Mouse (Mus musculus) forelimb bud, embryonic 11.5 days (tissue): Measurements from ENCODE around the gene Ferd3l.

Source experiments
- DNase-seq: peaks from one replicate; pipeline ENCODE4 v3.0.0-alpha.2; 2012; ENCODE audit warnings: low read depth, low spot score

Ferd3l gene

DNA sequence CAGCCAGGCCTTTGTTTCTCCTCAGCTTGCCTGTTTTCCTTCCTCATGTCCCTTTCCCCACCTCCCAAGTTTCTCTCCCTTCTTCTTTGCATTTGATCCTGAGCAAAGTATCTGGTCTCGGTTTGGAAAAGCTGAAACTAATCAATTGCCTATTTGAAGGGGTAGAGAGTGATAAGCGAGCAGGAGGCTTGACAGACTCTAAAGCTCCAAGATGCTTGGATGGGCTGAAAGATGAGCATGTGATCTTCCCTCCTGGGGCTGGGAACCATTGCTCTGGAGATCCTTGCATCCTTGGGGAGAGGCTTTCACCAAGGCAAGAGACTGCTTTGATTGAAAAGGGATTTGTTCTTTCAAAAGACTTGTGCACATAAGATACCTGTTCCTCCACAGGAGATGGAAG, 36.2 kb downstream of the Ferd3l start:
- DNase-seq: no peak

DNA sequence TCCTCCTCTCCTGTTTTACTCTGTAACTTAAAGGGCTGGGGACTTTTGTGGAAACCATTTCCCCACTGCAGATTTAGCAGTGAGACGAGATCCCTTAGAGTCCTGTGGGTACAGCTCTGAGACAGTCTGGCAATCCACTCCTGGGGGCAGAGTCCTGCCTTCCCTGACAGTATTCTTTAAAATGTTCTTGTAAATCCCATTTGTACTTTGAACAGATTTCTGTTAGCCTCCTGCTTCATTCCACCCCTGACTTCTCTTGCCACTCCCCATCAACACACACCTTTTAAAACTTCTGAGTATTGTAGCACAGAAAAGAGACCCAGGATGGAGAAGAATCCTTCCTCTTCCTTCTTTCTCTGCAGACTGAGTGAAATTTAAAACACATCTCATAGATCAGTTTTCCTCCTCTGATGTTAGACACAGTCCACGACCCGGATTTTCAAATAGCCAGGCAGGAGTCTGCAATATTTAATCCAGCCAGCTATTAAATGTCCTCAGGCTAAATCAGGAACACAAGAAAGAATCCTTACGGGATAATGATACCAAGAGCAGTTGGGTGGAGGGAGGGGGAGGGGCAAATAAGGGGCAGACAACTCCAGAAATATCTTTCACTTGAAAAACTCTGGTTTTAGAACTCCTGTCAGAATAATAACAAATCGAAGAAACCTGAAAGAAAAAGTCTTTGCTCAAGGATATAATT, 37.6 kb downstream of the Ferd3l start:
- DNase-seq: no peak

DNA sequence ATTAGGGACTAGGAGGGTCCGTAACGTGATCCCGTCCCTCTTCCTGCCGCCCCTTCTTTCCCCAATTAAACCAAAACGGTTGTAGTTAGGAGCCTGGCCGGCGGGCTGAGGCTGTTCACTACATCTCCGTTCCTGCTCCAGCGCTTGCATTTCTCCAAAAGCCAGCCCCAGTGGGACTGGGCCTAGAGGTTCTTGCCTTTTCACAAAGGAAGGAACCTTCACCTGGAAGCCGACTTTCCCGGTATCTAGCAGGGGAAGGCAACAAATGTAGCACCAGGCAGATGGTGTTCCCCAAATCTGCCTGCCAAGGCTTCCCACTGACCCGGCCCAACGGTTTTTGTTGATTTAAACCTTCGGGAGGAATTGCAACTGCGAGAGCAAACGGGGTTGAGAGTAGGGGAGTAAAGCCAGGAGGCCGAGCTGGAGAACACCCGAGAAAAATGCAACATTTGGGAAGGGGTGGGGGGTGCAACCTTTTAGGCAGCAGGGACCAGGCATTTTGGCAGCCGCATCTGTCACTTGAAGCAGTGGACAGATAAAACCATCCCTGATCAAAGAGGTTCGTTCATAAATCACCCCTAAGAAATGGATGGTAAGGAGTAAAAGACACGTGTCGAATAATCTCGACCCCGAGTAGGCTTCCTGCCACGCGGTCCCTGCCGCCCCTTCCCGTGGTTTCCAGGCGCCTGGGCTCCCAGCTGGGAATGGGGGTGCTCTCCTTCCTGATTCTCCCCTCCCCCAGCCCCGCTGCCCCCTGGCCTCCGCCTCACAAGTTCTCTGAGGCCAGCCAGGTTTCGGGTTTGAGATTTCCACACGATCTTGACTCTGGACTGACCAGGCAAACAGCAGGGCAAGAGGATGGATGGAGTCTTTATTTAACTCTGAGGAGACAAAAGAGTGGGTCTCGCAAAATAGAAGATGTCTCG, 38.5 kb downstream of the Ferd3l start:
- DNase-seq: peak; percentile 79

DNA sequence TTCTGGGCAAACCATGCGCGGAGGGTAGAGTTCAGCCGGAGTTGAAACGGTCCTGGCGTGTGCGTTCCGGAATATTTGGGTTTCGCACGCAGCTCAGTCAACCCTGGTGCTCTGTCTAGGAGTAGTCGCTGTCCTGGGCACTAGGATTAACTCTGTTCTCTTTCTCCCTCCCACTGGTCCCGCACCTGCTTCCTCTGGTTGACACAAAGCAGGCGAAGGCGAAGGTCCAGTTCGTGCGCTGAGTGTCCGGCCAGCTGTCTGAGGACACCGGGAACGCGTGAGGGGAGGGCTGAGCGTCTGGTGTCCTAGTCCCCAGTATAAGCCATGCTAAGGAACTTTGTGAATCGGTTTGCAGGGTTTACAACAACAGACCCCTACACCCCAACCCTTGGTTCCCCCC, 39.3 kb downstream of the Ferd3l start:
- DNase-seq: no peak

DNA sequence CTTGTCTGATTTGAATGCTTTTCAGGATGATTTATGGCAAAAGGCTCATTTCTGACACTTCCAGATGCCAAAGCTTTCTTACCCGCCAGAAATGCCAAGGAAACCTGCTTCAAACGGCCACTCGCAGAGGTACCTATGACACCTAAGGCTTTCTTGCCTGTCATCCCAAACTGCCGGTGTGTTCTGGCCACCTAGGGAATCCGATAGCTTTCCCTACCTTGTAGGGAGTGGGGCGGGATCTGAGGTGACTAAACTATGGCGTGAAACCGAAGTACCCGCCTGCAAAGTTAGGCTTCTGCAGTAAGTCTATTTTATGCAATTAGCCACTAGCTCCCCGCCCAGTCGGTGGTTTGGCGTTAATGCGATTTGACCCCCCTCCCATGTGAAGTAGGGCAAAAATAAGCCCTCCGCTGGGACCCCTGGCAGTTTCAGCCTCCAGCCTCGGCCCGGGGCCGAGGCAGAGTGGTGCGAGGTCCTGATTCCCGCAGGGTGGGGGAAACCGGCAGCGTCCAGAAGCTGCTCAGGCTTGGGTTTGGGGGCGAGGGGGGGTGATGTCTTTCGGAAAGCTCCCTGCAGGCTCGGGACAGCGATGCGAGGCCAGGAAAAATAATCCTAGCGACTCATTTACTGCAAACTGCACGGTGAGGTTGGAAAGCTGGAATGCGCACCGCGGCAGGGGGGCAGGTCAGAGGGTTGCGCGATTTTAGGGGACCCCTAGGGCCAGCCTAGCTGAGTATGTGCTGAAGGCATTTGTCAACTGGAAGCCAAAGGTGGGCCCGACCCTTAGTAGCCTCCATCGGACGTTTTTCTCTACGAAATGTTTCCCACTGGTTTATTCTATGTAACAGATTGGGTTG, 40.0 kb downstream of the Ferd3l start:
- no peak for DNase-seq

DNA sequence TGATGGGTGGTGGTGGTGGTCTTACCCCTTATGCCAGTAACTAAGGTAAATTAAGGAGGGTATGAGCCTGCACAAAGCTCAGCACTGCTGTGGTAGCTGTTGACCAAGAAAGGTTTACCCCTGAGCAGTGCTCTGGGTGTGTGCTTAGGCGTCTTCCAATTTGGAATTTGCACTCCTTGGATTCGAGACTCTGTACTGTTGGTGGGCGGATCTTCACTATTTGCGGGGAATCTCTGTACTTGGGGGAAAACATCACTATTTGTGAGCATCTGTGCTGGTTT, 40.6 kb downstream of the Ferd3l start:
- no peak for DNase-seq
